Mouse (Mus musculus): ENCODE data around the gene Zbtb7b. TPM values are rescaled to one million over a fixed set of nuclear protein-coding genes. Genes with fewer than 3 reads are reported as not detected.

Zbtb7b gene
- total and polyA plus RNA-seq, 2 experiments from 2014 or later: 0.73 to 3.7 TPM

DNA sequence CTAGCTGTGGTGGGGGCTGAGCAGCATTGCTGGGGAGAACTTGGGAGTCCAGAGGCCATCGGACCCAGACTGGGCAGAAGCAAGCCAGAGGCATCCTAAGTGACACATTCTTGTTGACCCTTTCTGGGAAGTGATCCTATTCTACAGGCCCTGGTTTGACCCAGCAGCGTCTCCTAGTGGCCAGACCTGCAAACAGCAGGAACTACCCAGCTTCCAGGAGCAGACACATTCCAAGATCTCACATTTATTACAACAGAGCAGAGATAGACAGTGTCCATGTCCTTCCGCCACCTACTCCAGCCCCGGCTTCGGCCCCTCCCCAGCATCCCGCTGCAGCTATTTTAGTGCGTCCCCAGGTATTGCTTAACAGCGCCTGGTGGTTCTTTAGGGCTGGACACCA is 55.2 kb downstream of the Zbtb7b start:
- no peak overlapping the region for H3K4me3 ChIP-seq (ENCODE audit: low read length)
- peak; percentile 92 for TF ChIP-seq CTCF (IDR thresholded peaks at IDR 0.05; ENCODE audit: low read depth)
- 30% methylated on average over 8 of the region's 8 CpGs for WGBS
- no peaks in the 10 kb centered on the region for H3K9me3 ChIP-seq (ENCODE audit: low read length)
- 0 out of 2 replicates have a peak, but pooled peaks cover 9% of the 10 kb centered on the region for H3K4me1 ChIP-seq (ENCODE audit: insufficient read depth, low read length)
- no peaks in the 10 kb centered on the region; the same call in 1 of the 2 replicates for H3K36me3 ChIP-seq (ENCODE audit: insufficient read depth, low read length)
- H3K4me2 ChIP-seq (ENCODE audit: low read depth, low read length): no peak overlapping the region
- no peak overlapping the region for H3K27ac ChIP-seq
- no peaks in the 10 kb centered on the region for H3K27me3 ChIP-seq (ENCODE audit: insufficient read depth, low read length)
- DNase-seq (ENCODE audit: low spot score) (peak; percentile 71), ATAC-seq (no peak)
- no peak overlapping the region for H3K9ac ChIP-seq (replicated peaks; ENCODE audit: low read length)

DNA sequence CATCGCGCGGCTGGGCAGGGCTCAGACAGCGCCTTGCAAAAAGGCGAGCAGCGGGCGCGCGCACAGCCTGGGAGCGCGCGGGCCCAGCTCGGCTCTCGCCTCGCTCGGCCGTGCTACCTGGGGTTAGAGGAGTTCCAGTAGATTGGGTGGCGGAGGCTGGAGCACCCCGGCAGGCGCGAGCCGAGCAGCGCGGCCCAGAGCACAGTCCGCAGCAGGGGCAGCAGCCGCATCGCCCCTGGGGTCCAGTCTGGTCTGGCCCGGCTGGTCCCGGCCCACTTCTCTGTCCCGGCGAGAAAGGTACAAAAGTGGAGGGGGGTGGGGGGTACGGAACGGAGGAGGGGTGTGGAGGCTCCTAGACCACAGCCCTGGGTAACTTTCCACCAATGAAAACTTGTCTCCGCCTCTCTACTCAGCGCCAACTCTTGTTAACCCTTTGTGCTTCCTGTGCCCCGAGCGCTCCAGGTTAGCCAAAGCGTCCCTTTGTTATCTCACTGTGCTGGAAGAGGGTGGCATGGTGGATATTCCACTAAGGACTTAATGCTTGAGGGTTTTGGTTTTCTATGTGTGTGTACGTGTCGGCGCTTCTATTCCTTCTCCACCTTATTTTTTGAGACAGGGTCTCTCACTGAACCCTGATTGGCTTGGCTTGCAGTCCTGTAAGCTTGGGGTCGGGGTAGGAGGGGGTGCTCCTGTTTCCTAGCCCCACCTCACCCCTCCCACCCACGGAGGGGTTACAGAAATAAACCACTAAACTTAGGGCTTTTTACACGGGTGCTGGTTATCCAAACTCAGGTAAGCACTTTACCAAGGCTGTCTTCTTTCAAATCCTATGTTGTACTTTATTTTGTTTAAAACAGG is 56.6 kb downstream of the Zbtb7b start, which contains the start of gene Efna4:
Gene Efna4 (minus strand): TSS at position 308 of the 858 bp plus-strand sequence.
- no peaks in the 10 kb centered on the region for H3K9me3 ChIP-seq (ENCODE audit: low read length)
- H3K4me1 ChIP-seq (ENCODE audit: insufficient read depth, low read length): peaks cover 13% of the 10 kb centered on the region; the same call in 1 of the 2 replicates
- peak within 1 kb of the TSS; percentile 54 for H3K9ac ChIP-seq (replicated peaks; ENCODE audit: low read length)
- TF ChIP-seq CTCF (IDR thresholded peaks at IDR 0.05; ENCODE audit: low read depth): no peak; the same call in 1 of the 2 replicates
- peak within 1 kb of the TSS; percentile 62 for H3K4me3 ChIP-seq (ENCODE audit: low read length)
- H3K4me2 ChIP-seq (ENCODE audit: low read depth, low read length): peak within 1 kb of the TSS; percentile 72
- DNase-seq (ENCODE audit: low spot score): peak; percentile 76
- H3K36me3 ChIP-seq (ENCODE audit: insufficient read depth, low read length): peaks cover 3% of the 10 kb centered on the region; the same call in 1 of the 2 replicates
- ATAC-seq: peak; percentile 73
- H3K27me3 ChIP-seq (ENCODE audit: insufficient read depth, low read length): no peaks in the 10 kb centered on the region
- WGBS: under 1% methylated on average over 44 of the region's 44 CpGs
- H3K27ac ChIP-seq: no peak within 1 kb of the TSS

DNA sequence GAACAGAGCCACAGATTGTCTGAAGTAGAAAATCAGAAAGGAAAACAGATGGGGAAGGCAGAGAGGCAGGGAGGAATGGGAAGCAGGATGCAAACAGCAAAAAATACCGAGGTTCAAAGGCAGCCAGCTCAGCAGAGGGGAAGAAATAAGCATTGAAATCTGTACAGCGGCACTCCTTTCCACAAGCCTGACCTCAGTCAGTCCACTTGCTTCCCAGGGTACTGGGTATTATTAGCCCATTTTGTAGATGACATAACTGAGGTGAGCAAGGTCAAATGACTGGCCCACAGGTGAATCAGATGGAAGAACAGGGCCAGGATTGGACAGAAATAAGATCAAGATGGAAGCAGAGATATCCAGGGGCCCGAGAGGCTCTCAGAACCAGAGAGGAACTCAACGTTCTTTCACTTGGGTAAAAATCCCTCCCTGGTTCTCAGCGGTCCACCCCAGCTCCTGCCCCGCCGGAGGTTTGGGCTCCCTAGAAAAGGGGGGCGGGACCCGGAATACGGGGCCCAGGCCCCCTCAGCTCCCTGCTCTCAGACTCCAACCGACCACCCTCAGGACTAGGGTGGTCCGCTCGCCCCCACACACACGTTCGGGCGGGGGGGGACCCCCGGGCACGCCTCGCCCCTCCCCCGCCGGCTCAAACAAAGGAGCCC is 57.4 kb downstream of the Zbtb7b start:
- H3K4me2 ChIP-seq (ENCODE audit: low read depth, low read length): peak overlapping the region; percentile 72
- peak overlapping the region; percentile 54 for H3K9ac ChIP-seq (replicated peaks; ENCODE audit: low read length)
- 2% methylated on average over 21 of the region's 21 CpGs for WGBS
- no peak for TF ChIP-seq CTCF (IDR thresholded peaks at IDR 0.05; ENCODE audit: low read depth)
- no peaks in the 10 kb centered on the region for H3K27me3 ChIP-seq (ENCODE audit: insufficient read depth, low read length)
- ATAC-seq (no peak), DNase-seq (ENCODE audit: low spot score) (no peak)
- peaks cover 19% of the 10 kb centered on the region; the same call in 1 of the 2 replicates for H3K4me1 ChIP-seq (ENCODE audit: insufficient read depth, low read length)
- no peaks in the 10 kb centered on the region for H3K9me3 ChIP-seq (ENCODE audit: low read length)
- peak overlapping the region; percentile 62 for H3K4me3 ChIP-seq (ENCODE audit: low read length)
- H3K36me3 ChIP-seq (ENCODE audit: insufficient read depth, low read length): 0 out of 2 replicates have a peak, but pooled peaks cover 3% of the 10 kb centered on the region
- H3K27ac ChIP-seq: no peak overlapping the region

DNA sequence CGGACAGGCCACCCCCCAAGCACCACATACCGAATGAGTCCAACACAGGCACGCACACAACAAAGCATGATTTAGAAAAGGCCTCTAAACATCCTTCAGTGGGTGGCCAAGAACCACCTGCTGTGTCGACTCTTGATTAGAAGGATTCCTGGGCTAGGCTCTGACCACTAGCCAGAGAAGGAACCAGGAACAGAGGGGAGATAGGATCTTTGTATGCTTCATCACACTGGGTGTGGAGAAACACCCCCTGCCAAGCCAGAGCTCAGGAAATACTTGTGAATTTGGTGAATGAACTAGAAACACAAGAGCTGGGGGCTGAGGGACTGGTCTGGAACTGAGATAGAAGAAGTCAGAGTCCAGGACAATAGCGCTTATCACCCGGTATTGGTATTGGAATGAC is 58.0 kb downstream of the Zbtb7b start:
- Histone ChIP-seq H3K9me3 (ENCODE audit: low read length) (no peaks in the 10 kb centered on the region), H3K27me3 (ENCODE audit: insufficient read depth, low read length) (no peaks in the 10 kb centered on the region), H3K4me3 (ENCODE audit: low read length) (peak overlapping the region; percentile 62; the same call in 1 of the 2 replicates), H3K4me1 (ENCODE audit: insufficient read depth, low read length) (peaks cover 19% of the 10 kb centered on the region; the same call in 1 of the 2 replicates), H3K4me2 (ENCODE audit: low read depth, low read length) (peak overlapping the region; percentile 72), H3K27ac (no peak overlapping the region), H3K36me3 (ENCODE audit: insufficient read depth, low read length) (0 out of 2 replicates have a peak, but pooled peaks cover 3% of the 10 kb centered on the region), H3K9ac (replicated peaks; ENCODE audit: low read length) (no peak overlapping the region)
- WGBS: 15% methylated on average over 6 of the region's 6 CpGs
- no peak for TF ChIP-seq CTCF (IDR thresholded peaks at IDR 0.05; ENCODE audit: low read depth)
- no peak for DNase-seq (ENCODE audit: low spot score)
- no peak for ATAC-seq

DNA sequence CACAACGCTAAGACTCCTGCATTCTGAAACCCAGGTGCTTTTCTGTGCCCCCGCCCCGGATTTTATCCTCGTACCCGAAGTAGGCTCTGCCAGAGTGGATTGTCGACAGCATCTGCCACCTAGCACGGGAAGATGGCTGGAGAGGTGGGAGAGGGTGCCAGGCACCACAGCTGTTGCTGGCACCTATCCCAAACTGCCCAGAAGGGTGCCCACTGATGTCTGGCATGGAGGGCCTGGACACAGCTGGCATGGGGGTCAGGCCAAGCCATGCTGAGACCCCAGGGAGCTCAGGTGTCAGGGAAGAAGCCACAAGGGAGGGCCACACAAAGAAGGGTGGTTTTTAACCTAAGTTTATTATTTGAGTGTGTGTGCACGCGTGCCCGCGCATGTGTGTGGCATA is 61.5 kb downstream of the Zbtb7b start:
- Histone ChIP-seq H3K27ac (no peak overlapping the region), H3K4me1 (ENCODE audit: insufficient read depth, low read length) (peaks cover 17% of the 10 kb centered on the region), H3K36me3 (ENCODE audit: insufficient read depth, low read length) (0 out of 2 replicates have a peak, but pooled peaks cover 3% of the 10 kb centered on the region), H3K9me3 (ENCODE audit: low read length) (no peaks in the 10 kb centered on the region), H3K4me2 (ENCODE audit: low read depth, low read length) (peak overlapping the region; percentile 33; the same call in 1 of the 2 replicates), H3K27me3 (ENCODE audit: insufficient read depth, low read length) (no peaks in the 10 kb centered on the region), H3K9ac (replicated peaks; ENCODE audit: low read length) (no peak overlapping the region), H3K4me3 (ENCODE audit: low read length) (no peak overlapping the region)
- DNase-seq (ENCODE audit: low spot score) (peak; percentile 42), ATAC-seq (peak; percentile 10; the same call in 1 of the 2 replicates)
- WGBS: 47% methylated on average over 11 of the region's 11 CpGs
- TF ChIP-seq CTCF (IDR thresholded peaks at IDR 0.05; ENCODE audit: low read depth): no peak

DNA sequence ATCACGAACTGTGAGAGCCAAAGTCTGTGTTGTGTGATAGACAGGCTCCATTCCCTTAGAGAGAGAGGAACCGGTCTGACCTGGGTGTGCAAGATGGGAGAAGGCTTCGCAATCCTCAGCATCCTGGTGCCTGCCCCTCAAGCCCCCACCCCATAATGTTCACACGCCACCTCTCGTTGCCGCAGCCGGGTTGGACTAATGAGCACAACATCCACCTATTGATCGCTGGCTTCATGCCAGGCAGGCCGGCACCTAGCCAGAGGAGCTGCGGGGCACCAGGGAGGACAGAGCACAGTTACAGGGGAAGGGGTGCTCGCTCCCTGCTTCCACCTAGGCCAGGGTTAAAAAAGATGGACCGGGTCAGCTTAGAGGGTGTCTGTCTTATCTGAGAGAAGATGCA is 62.1 kb downstream of the Zbtb7b start:
- ATAC-seq: 0 out of 2 replicates have a peak, but pooled peaks have one; percentile 13
- TF ChIP-seq CTCF (IDR thresholded peaks at IDR 0.05; ENCODE audit: low read depth): no peak
- 27% methylated on average over 12 of the region's 12 CpGs for WGBS
- Histone ChIP-seq H3K4me1 (ENCODE audit: insufficient read depth, low read length) (peaks cover 16% of the 10 kb centered on the region), H3K9ac (replicated peaks; ENCODE audit: low read length) (no peak overlapping the region), H3K36me3 (ENCODE audit: insufficient read depth, low read length) (0 out of 2 replicates have a peak, but pooled peaks cover 3% of the 10 kb centered on the region), H3K4me3 (ENCODE audit: low read length) (no peak overlapping the region), H3K27me3 (ENCODE audit: insufficient read depth, low read length) (no peaks in the 10 kb centered on the region), H3K4me2 (ENCODE audit: low read depth, low read length) (peak overlapping the region; percentile 33; the same call in 1 of the 2 replicates), H3K27ac (no peak overlapping the region), H3K9me3 (ENCODE audit: low read length) (no peaks in the 10 kb centered on the region)
- no peak for DNase-seq (ENCODE audit: low spot score)
